Mouse (Mus musculus) brown adipose tissue, adult 24 weeks (tissue): ENCODE results near the gene Slc12a1. TPM values are rescaled to one million over a fixed set of nuclear protein-coding genes. Genes with fewer than 3 reads are reported as not detected.

Source experiments
- H3K27ac ChIP-seq: fragments of 200-500 bp; replicated peaks from 2 replicates; pipeline ENCODE4 v1.5.1; 2012; ENCODE audit warnings: low read depth, mild to moderate bottlenecking, low read length
- H3K4me1 ChIP-seq: fragments of 200-500 bp; 2 replicates; pipeline ENCODE4 v1.6.1; 2012; ENCODE audit warnings: low read length, mixed read lengths; ENCODE audit not compliant: control insufficient read depth, insufficient read depth, insufficient read length
- H3K4me3 ChIP-seq: fragments of 200-500 bp; 2 replicates; pipeline ENCODE4 v1.5.1; 2012; ENCODE audit warnings: low read depth, mild to moderate bottlenecking, low read length, moderate library complexity; ENCODE audit not compliant: insufficient read depth
- polyA plus RNA-seq: library from polyadenylated mRNA; stranded (reverse); fragments of >200 nt; gene quantifications from 2 replicates; pipeline ENCODE4 v1.2.4, GENCODE M21; 2012; ENCODE audit not compliant: missing spikeins, insufficient read depth, insufficient read length

Gene Slc12a1
- polyA plus RNA-seq, 1 experiment: not detected

DNA sequence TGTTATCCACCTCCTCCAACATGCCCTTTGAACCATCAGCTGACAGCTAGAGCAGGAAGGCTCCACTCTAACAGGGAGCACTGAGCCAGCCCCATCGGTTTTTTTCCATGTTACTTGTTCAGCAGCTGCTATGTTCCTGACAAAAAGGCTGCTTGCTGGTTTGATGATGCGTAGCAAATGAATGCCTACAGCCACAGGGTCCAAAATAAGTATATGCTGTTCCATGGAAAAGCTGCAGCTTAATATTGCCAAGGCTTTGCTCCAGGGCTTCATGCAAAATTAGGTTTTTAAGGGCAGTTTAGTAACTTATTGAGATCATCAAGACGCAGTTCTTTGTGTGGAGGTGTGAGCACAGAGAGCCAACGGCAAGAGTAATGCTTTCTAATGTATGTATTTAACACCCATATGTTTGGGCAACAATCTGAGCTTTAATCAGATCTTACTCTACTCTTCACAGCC lies 9.7 kb downstream of the Slc12a1 start:
- no peak overlapping the region for H3K27ac ChIP-seq
- H3K4me1 ChIP-seq: no peaks in the 10 kb centered on the region
- H3K4me3 ChIP-seq: no peak overlapping the region

GRCm38 (mm10) chr2:125178225-125178798 lies 26.0 kb downstream of the Slc12a1 start:
- H3K4me3 ChIP-seq: no peak overlapping the region
- H3K27ac ChIP-seq: no peak overlapping the region

GRCm38 (mm10) chr2:125187904-125188303 lies 35.6 kb downstream of the Slc12a1 start:
- Histone ChIP-seq H3K4me1 (no peaks in the 10 kb centered on the region), H3K4me3 (no peak overlapping the region), H3K27ac (no peak overlapping the region)

More at GRCm38 (mm10) chr2:125178225-125178798, 26.0 kb downstream of the Slc12a1 start:
- no peaks in the 10 kb centered on the region for H3K4me1 ChIP-seq

DNA sequence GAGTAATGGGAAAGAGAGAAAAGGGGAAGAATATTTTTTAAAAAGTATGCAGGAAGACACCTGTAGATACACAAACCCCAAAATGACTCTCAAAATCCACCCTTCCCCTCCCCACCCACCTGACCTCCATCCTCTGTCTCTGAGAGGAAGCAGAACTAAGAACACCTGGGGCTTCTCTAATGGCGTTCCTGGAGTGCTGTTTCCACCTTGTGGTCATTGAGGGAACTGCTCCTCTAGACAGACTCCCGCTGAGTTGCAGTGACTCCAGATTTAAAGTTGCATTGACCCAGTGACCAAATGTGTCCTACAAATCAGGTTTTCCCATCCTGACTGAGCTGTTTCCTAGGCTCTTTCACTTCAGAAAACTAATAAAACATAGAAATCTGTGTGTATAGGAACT lies 36.9 kb downstream of the Slc12a1 start:
- H3K27ac ChIP-seq: no peak overlapping the region
- H3K4me3 ChIP-seq: no peak overlapping the region
- no peaks in the 10 kb centered on the region for H3K4me1 ChIP-seq

DNA sequence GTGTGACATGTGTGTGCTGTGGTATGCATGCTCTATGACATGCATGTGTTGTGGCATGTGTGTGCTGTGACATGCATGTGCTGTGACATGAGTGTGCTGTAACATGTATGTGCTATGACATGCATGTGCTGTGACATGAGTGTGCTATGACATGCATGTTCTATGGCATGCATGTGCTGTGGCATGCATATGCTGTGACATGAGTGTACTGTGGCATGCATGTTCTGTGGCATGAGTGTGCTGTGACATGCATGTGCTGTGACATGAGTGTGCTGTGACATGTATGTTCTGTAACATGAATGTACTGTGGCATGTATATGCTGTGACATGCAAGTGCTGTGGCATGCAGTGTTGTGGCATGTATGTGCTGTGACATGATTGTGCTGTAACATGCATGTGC lies 40.6 kb downstream of the Slc12a1 start:
- H3K4me3 ChIP-seq: no peak overlapping the region
- no peak overlapping the region for H3K27ac ChIP-seq
- H3K4me1 ChIP-seq: no peaks in the 10 kb centered on the region

GRCm38 (mm10) chr2:125196771-125197170 lies 44.5 kb downstream of the Slc12a1 start:
- Histone ChIP-seq H3K4me3 (no peak overlapping the region), H3K27ac (no peak overlapping the region), H3K4me1 (no peaks in the 10 kb centered on the region)

GRCm38 (mm10) chr2:125208894-125209596 lies 56.7 kb downstream of the Slc12a1 start:
- Histone ChIP-seq H3K4me1 (no peaks in the 10 kb centered on the region), H3K27ac (no peak overlapping the region), H3K4me3 (no peak overlapping the region)

GRCm38 (mm10) chr2:125211831-125212510 lies 59.7 kb downstream of the Slc12a1 start:
- Histone ChIP-seq H3K4me3 (no peak overlapping the region), H3K27ac (no peak overlapping the region), H3K4me1 (no peaks in the 10 kb centered on the region)

- H3K4me1 ChIP-seq: no peaks in the 10 kb centered on the region
- H3K4me3 ChIP-seq: no peak overlapping the region
- no peak overlapping the region for H3K27ac ChIP-seq
These were observed 62.3 kb downstream of the Slc12a1 start for GRCm38 (mm10) chr2:125214592-125214991.

- Histone ChIP-seq H3K4me3 (no peak overlapping the region), H3K27ac (no peak overlapping the region)
These were observed 65.0 kb downstream of the Slc12a1 start for GRCm38 (mm10) chr2:125217286-125217685.

GRCm38 (mm10) chr2:125218566-125218965 lies 66.3 kb downstream of the Slc12a1 start:
- Histone ChIP-seq H3K4me1 (no peaks in the 10 kb centered on the region), H3K27ac (no peak overlapping the region), H3K4me3 (no peak overlapping the region)

More at GRCm38 (mm10) chr2:125217286-125217685, 65.0 kb downstream of the Slc12a1 start:
- no peaks in the 10 kb centered on the region for H3K4me1 ChIP-seq

DNA sequence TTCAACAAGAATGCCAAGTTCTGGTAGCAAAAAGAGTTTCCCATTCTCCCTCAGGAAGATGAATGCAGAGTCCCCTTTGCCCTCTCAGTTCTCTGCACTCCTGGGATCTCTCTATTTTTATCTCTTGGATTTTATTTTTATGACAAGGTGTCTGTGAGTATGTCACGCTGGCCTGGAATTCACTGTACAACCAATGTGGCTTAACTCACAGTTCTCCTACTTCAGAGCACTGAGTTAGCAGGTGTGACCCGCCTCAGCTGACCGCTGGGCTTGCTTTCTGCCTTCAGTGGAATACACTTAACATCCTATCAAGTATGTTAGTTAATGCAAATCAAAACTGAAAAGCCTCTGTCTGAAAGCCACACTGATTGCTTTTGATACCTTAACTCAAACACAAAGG lies 67.0 kb downstream of the Slc12a1 start:
- H3K27ac ChIP-seq: no peak overlapping the region
- no peak overlapping the region for H3K4me3 ChIP-seq
- H3K4me1 ChIP-seq: no peaks in the 10 kb centered on the region

- Histone ChIP-seq H3K27ac (no peak overlapping the region), H3K4me3 (no peak overlapping the region), H3K4me1 (no peaks in the 10 kb centered on the region)
These were observed 69.4 kb downstream of the Slc12a1 start for GRCm38 (mm10) chr2:125221673-125222072.

- Histone ChIP-seq H3K4me3 (no peak overlapping the region), H3K4me1 (no peaks in the 10 kb centered on the region), H3K27ac (no peak overlapping the region)
These were observed 76.4 kb downstream of the Slc12a1 start for GRCm38 (mm10) chr2:125228472-125229409.

GRCm38 (mm10) chr2:125232183-125232582 lies 79.9 kb downstream of the Slc12a1 start:
- H3K4me3 ChIP-seq: no peak overlapping the region
- no peaks in the 10 kb centered on the region for H3K4me1 ChIP-seq
- H3K27ac ChIP-seq: no peak overlapping the region
